Mouse (Mus musculus) MEL (cell line): ENCODE results near the gene Efcc1. TPM values are rescaled to one million over a fixed set of nuclear protein-coding genes. Genes with fewer than 3 reads are reported as not detected.

Source experiments
- DNase-seq: peaks from one replicate; pipeline ENCODE4 v3.0.0; 2011; ENCODE audit warnings: low read depth, low spot score
- H3K27ac ChIP-seq: 2 replicates; pipeline ENCODE4 v1.5.1; 2012; ENCODE audit warnings: low read depth, mild to moderate bottlenecking, control low read depth, low read length, moderate library complexity; ENCODE audit not compliant: control insufficient read depth
- H3K27me3 ChIP-seq, 2 experiments: fragments of 150-350 bp in 1 of 2; sonication (generic) in 1 of 2; 2 replicates each; pipeline ENCODE4 v1.6.1; 2012; ENCODE audit warnings: low read length in 2 of 2, mild to moderate bottlenecking in 2 of 2, improper control_type of control experiment in 1 of 2, moderate library complexity in 1 of 2; ENCODE audit not compliant: insufficient read depth in 2 of 2, control insufficient read depth in 1 of 2
- H3K36me3 ChIP-seq, 2 experiments: 2 replicates each; pipeline ENCODE4 v1.6.1; 2012 to 2014; ENCODE audit warnings: low read length in 2 of 2, improper control_type of control experiment in 1 of 2, inconsistent platforms in 1 of 2, mild to moderate bottlenecking in 1 of 2; ENCODE audit not compliant: insufficient read depth in 2 of 2, control insufficient read depth in 1 of 2
- H3K4me1 ChIP-seq, 2 experiments: fragments of 150-350 bp in 1 of 2; sonication (generic) in 1 of 2; 2 replicates each; pipeline ENCODE4 v1.6.1; 2012; ENCODE audit warnings: low read length in 2 of 2, improper control_type of control experiment in 1 of 2, mild to moderate bottlenecking in 1 of 2; ENCODE audit not compliant: insufficient read depth in 2 of 2, control insufficient read depth in 1 of 2
- H3K4me3 ChIP-seq, 2 experiments: fragments of 150-350 bp in 1 of 2; sonication (generic) in 1 of 2; 2 replicates each; pipeline ENCODE4 v1.5.1; 2012; ENCODE audit warnings: low read depth in 2 of 2, low read length in 2 of 2, mild to moderate bottlenecking in 2 of 2, moderate library complexity in 2 of 2, control low read depth in 1 of 2, improper control_type of control experiment in 1 of 2; ENCODE audit not compliant: control insufficient read depth in 1 of 2, insufficient read depth in 1 of 2
- H3K79me2 ChIP-seq: 2 replicates; pipeline ENCODE4 v1.6.1; 2012; ENCODE audit warnings: mild to moderate bottlenecking, low read length, moderate library complexity; ENCODE audit not compliant: control insufficient read depth, poor library complexity, insufficient read depth
- H3K9ac ChIP-seq: 2 replicates; pipeline ENCODE4 v1.6.1; 2012; ENCODE audit warnings: low read depth, mild to moderate bottlenecking, control low read depth, low read length, moderate library complexity; ENCODE audit not compliant: control insufficient read depth, poor library complexity, severe bottlenecking
- H3K9me3 ChIP-seq: fragments of 150-350 bp; sonication (generic); replicated peaks from 2 replicates; pipeline ENCODE4 v1.6.1; 2012; ENCODE audit warnings: mild to moderate bottlenecking, low read length, improper control_type of control experiment, moderate library complexity; ENCODE audit not compliant: insufficient read depth
- CHD2 ChIP-seq: IDR thresholded peaks from 2 replicates; pipeline ENCODE4 v1.6.1; 2011; ENCODE audit warnings: low read length, improper control_type of control experiment
- CTCF ChIP-seq, 3 experiments: IDR thresholded peaks in 2 of 3; conservative IDR thresholded peaks in 1 of 3; 2 replicates each; pipeline ENCODE4 v1.5.1; 2011 to 2012; ENCODE audit warnings: low read length in 3 of 3, low read depth in 2 of 3, mild to moderate bottlenecking in 2 of 3, improper control_type of control experiment in 1 of 3, inconsistent platforms in 1 of 3, mixed read lengths in 1 of 3, moderate library complexity in 1 of 3; ENCODE audit not compliant: control insufficient read depth in 1 of 3, insufficient read depth in 1 of 3, poor library complexity in 1 of 3, severe bottlenecking in 1 of 3
- GABPA ChIP-seq: IDR thresholded peaks from 2 replicates; pipeline ENCODE4 v1.6.1; 2012; ENCODE audit warnings: low read depth, mild to moderate bottlenecking, inconsistent platforms, low read length, improper control_type of control experiment, moderate library complexity
- JUND ChIP-seq: IDR thresholded peaks from 2 replicates; pipeline ENCODE4 v1.6.1; 2011; ENCODE audit warnings: low read depth, mild to moderate bottlenecking, improper control_type of control experiment, low read length
- KAT2A ChIP-seq: conservative IDR thresholded peaks from 2 replicates; pipeline ENCODE4 v1.6.1; 2012; ENCODE audit warnings: low read depth, low read length, improper control_type of control experiment, inconsistent platforms
- MAFK ChIP-seq: IDR thresholded peaks from 2 replicates; pipeline ENCODE4 v1.6.1; 2011; ENCODE audit warnings: low read depth, mild to moderate bottlenecking, low read length, improper control_type of control experiment, borderline replicate concordance
- POLR2AphosphoS5 ChIP-seq: IDR thresholded peaks from 2 replicates; pipeline ENCODE4 v1.6.1; 2012; ENCODE audit warnings: low read depth, borderline replicate concordance, mild to moderate bottlenecking, inconsistent platforms, low read length, moderate library complexity, mixed read lengths
- TAL1 ChIP-seq: IDR thresholded peaks from 2 replicates; pipeline ENCODE4 v1.6.1; 2012; ENCODE audit warnings: mild to moderate bottlenecking, inconsistent platforms, low read length, moderate library complexity, mixed read lengths
- TCF12 ChIP-seq: IDR thresholded peaks from 2 replicates; pipeline ENCODE4 v1.6.1; 2014; ENCODE audit warnings: low read depth, mild to moderate bottlenecking, inconsistent platforms, low read length, improper control_type of control experiment, moderate library complexity
- USF1 ChIP-seq: IDR thresholded peaks from 2 replicates; pipeline ENCODE4 v1.6.1; 2014; ENCODE audit warnings: low read depth, mild to moderate bottlenecking, inconsistent platforms, low read length, improper control_type of control experiment, moderate library complexity
- polyA plus RNA-seq, 2 experiments: library from polyadenylated mRNA; stranded (reverse) in 1 of 2; unstranded in 1 of 2; fragments of >175 nt in 1 of 2; fragments of >200 nt in 1 of 2; gene quantifications; 2 replicates each; pipeline versions ENCODE4 v1.2.1 to v1.2.4; 2012; ENCODE audit warnings: low replicate concordance in 2 of 2, low read depth in 1 of 2; ENCODE audit not compliant: insufficient read length in 2 of 2, insufficient read depth in 1 of 2, missing spikeins in 1 of 2
- total RNA-seq: library from RNA; depleted of rRNA; stranded (reverse); fragments of 300-350 nt; gene quantifications from 2 replicates; pipeline ENCODE4 v1.2.3, GENCODE M21; 2012

Gene Efcc1
- total and polyA plus RNA-seq, 3 experiments, result 0.27 to 1.2 TPM; not detected in 1

GRCm38 (mm10) chr6:87730141-87730540 is 528 bp upstream of the Efcc1 start (continued):
- TF ChIP-seq POLR2AphosphoS5, result no peak

GRCm38 (mm10) chr6:87731463-87732095 is 910 bp downstream of the Efcc1 start:
- Histone ChIP-seq H3K27ac (no peak overlapping the region), H3K27me3 (no peaks in the 10 kb centered on the region; a peak in 2 of 4 replicates), H3K79me2 (no peaks in the 10 kb centered on the region), H3K4me1 (no peaks in the 10 kb centered on the region), H3K9ac (no peak overlapping the region), H3K4me3 (no peak overlapping the region), H3K36me3 (no peaks in the 10 kb centered on the region), H3K9me3 (no peaks in the 10 kb centered on the region)
- no peak for TF ChIP-seq POLR2AphosphoS5
- DNase-seq, result no peak

GRCm38 (mm10) chr6:87732151-87733011 is 1.7 kb downstream of the Efcc1 start:
- Histone ChIP-seq H3K36me3 (no peaks in the 10 kb centered on the region), H3K9ac (no peak overlapping the region), H3K4me1 (no peaks in the 10 kb centered on the region), H3K27ac (no peak overlapping the region), H3K9me3 (no peaks in the 10 kb centered on the region), H3K27me3 (no peaks in the 10 kb centered on the region; a peak in 2 of 4 replicates), H3K4me3 (no peak overlapping the region), H3K79me2 (no peaks in the 10 kb centered on the region)
- no peak for DNase-seq
- TF ChIP-seq CHD2, result no peak
- TF ChIP-seq TCF12, result no peak
- TF ChIP-seq KAT2A, result no peak
- no peak for TF ChIP-seq USF1
- TF ChIP-seq GABPA, result no peak
- no peak for TF ChIP-seq JUND
- no peak for TF ChIP-seq MAFK
- TF ChIP-seq CTCF (IDR thresholded peaks at IDR 0.05 in 2 of 3, conservative IDR thresholded peaks at IDR 0.05 in 1 of 3; ENCODE audit: control insufficient read depth in 1 of 3, insufficient read depth in 1 of 3, low read depth in 2 of 3, low read length in 3 of 3, poor library complexity in 1 of 3, severe bottlenecking in 1 of 3), result no peak
- TF ChIP-seq TAL1, result no peak
